Mouse (Mus musculus) ovary, postnatal 36 days (tissue): ENCODE measurements around the gene AW011738.

Experiments used
- DNase-seq: peaks from one replicate; pipeline ENCODE4 v3.0.0; 2022; ENCODE audit warnings: low spot score, mixed read lengths

AW011738 gene

DNA sequence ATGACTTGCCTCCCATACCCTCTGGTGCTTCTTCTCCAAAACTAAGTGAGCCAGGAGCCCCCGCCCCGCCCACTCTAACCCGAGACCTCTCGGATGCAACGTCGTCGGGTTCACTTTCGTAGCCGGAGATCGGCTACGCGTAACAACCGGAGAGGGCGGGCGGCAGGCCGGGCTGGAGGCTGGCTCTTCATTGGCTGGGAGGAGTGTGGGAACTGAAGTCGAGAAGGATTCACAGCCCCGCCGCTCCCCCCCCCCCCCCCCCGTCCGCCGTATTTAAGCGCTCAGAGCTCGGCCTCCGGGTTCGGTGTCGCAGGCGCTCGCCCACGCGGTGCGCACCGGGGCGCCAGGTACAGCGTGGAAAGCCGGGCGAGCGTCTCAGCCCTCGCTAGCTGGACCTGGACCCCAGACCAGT, at the start of gene AW011738:
TSS of gene AW011738 (plus strand) at position 304 of the 412 bp plus-strand sequence.
- peak; percentile 69 for DNase-seq

DNA sequence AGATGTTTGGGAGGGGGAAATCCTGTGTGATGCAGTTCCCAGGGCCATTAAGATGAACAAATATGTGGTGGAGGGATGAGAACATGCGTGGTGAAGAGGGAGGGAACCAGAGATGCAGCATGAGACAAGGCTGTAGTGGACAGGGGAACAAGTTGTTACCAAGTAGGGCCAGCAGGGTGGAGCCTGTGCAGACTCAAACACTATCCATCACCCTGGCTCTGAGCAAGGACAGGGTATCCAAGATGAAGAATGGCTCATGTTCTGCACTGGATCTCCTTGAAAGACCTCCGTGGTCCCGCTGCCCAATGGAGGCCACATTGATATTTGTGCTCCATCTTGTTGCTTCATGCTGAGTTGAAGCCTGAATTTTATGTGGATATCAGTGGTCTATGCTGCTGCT, 48.3 kb upstream of the AW011738 start:
- no peak for DNase-seq

DNA sequence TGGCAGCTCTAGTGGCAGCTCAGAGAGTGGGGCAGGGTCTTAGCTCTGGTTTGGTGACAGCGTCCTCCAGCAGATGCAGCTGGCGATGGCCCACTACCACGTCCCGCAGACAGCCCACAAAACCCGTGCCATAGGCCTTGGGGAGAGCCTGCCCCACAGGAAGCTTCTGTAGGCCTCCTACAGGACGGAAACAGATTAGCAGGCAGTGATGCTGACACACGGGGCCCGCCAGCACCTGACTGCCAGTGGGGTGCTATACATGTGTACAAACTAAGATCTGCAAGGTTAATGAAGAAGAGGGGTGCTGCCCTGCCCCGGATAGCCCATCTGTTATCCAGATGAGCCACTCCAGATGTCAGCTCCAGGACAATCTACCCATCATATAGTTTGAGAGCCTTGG, 36.6 kb upstream of the AW011738 start:
- DNase-seq, result no peak

DNA sequence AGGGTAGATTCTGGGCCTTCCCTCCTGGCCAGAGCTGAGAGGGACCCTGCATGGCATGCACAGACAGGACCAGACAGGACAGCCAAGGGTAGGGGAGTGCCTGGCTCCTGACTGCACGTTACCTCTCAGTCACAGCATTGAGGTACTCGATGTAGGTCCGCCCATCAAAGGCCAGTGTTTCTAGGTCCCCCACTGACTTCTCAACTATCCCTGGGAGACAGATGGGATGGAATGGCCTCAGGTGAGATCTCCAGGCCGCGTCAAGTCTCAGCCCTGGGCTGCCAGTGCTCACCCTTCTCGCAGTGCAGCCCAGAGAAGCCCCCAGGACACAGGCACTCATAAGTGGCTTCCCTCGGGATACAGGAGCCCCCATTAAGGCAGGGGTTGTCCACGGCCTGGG, 34.5 kb upstream of the AW011738 start:
- no peak for DNase-seq

DNA sequence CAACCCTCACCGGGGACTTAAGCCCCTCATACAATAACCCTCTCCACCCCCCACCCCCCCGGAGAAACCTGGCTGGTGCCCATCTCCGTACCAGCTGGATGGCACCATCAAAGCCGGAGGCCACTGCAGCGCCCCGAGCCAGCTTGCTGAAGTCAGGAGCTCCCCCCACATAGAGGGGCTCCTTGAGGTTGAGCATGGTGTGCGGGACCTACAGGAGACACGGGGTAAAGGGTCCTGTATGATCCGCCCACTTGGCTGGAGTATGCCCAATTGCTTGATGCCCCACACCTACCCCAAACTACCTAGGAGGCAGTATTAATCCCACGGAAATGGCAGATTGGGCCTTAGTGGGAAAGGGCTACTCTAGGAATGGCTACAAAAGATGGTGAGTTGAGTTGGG, 34.0 kb upstream of the AW011738 start:
- DNase-seq, result no peak

DNA sequence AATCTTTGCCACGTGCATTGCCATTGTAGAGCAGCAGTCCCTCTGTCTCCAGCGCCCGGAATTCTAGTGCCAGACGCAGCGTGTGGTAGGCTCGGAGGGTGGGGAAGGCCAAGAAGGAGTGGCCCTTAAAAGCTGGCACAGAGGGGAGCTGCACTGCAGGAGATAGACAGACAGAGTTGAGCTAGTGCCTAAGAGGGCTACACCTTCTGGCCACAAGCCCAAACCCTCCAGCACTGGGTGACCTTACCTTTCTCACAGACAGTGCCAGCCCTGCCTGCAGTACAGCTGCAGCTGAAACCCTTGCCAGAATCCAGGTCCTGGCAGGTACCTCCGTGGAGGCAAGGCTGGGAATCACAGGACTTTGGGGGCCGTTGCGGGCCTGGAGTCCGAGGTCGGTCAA, 31.3 kb upstream of the AW011738 start:
- no peak for DNase-seq

DNA sequence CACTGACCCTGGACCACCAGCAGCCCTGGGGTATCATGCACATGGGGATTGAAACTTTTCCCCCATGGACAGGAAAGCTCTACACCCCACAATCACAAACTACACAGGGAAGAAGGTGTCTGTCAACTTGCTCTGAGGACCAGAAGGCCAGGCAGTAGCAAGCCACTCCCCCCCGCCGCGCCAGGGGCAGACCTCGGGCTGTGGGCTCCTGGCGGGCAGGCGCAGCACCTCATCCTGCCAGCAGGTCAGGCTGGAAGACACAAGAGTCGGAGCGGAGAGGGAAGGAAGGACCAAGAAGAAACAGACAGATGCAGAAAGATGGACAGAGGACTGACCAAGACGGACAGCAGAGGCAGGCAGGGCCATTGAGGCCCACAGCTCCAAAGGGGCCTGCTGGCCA, 25.5 kb upstream of the AW011738 start:
- DNase-seq, result no peak

DNA sequence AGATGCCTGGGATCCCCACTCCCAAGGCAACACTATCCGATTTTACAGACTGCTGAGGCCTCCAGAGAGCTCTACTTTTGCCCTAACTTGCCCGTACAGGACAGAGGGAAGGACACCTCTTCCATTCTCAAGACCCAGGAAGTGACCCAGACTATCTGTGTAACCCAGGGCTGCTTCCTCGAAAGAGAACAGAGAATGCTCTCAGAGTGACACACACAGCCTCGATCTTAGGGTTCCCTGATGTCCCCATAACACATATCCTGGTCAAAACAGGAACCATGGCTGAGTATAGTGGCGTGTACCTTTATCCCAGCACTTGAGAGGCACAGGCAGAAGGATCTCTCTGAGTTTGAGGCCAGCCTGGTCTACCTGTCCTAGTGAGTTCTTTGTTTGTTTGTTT, 19.4 kb upstream of the AW011738 start:
- no peak for DNase-seq

DNA sequence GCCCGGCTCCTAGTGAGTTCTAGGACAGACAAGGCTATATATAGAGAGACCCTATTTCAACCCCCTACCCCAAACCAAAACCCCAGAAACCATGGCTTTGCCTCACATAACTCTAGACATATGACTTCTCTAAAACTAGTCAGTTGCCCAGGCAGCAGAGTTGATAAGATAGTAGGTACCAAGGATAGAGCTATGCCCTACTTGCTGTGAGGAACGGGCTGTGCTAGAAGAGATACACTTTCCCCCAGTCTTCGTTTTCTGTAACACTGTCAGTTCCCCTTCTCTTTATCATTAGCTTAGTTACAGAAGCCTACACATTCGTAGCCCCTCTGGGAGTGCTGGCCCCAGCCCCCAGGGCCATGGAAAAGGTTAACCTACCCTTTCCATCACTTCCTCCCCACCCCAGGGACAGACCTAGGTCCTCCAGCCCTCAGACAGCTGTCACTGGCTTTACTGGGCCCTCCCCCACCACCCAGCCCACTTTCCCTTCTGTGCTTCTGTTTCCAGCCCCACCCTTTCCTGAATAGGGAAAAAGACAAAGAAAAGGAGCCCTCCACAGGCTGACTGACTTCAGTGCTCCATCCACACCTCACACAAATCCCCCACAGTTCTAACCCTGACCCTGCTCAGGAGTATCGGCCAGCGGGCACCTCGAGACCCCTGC, 18.7 kb upstream of the AW011738 start:
- no peak for DNase-seq

DNA sequence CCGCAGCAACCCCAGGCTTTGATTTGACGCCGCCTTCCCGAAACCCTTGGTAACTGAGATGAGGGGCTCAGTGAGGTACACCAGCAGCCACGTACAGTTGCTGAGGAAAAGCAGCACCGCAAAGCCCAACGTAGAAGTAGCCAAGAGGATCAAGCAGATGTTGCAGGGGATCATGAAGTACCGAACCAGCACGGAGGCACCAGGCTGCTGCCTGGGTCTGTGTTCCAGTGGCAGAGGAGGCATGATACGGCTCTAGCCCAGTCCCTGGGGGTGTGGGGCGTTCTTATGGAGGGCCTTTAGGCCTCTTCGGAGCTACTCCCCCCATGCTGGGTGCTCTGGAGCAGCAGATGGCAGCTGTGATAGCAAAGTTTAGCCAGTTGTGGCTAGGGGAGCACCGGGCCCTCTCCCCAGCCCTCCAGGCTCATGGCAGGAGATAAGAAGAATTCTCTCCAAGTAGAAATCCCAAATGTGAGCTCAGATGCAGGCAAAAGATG, 17.6 kb upstream of the AW011738 start:
- no peak for DNase-seq

DNA sequence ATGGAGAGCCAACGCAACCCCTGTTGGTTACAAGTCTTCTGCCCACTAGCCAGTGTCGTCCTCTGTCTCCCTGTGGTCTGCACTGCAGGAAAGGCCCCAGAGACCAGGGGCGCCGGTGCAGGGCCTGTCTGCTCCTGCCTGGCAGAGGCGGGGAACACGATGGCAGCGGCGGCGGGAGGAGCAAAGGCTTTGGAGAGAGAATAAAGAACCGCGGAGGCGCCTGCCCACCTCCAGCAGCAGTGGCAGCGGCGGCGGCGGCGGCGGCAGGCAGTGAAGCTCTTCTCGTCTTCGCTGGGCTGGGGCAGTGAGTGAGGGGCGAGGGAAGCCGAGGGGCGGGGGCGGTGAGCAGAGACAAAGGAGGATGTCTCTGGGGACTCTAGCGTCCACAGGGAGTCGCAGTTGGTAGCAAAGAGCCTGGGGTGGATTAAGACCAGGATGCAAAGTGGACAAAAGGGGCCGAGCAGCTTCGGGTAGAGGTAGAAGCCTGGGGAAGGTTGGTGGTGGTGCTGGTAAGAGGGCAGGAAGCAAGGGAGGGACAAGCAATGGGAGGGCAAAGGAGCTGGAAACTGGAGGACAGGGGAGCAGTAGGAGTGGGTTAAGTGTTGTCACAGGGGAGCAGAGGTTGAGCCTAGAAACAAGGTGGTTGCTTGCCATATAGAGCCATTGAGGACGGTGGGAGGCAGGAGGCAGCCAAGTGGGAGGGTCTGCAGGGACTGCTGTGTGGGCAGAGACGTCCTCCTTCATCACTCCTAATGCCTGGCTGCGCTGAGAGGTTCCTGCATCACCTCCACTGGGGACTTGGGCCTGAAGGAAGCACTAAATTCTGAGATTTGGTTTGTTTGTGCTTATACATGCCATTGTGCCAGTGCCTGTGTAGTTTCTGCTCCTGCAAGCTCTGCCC, 16.9 kb upstream of the AW011738 start:
- peak; percentile 23 for DNase-seq

DNA sequence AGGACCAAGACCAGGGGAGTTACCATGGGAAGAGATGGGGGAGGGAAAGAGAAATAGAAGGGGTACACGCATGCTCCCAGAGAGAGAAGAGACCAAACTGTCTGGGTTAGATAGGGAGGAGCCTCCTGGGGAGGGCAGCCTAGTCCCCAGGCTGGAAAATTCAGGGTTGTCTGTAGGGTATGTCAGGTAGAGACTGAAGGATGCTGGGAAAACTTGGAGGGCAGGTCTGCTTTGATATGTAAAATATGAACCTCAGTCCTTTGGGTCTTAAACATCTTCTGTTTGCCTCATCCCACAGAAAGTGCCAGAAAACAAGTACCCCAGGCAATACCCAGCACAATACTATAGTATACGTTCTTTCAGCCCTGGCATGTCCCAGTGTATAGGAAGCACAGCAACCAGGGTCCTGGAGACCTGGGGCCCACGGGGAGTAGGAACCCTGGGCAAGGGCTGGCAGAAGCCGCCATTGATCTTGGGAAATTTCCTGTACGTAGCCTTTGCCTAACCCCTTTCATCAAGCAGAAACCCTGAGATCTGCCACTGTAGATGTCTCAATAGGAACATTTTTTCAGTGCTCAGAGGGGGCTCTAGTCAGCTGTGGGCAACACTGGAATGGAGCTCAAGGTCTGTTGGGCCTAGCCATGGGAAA, 14.8 kb upstream of the AW011738 start:
- no peak for DNase-seq

DNA sequence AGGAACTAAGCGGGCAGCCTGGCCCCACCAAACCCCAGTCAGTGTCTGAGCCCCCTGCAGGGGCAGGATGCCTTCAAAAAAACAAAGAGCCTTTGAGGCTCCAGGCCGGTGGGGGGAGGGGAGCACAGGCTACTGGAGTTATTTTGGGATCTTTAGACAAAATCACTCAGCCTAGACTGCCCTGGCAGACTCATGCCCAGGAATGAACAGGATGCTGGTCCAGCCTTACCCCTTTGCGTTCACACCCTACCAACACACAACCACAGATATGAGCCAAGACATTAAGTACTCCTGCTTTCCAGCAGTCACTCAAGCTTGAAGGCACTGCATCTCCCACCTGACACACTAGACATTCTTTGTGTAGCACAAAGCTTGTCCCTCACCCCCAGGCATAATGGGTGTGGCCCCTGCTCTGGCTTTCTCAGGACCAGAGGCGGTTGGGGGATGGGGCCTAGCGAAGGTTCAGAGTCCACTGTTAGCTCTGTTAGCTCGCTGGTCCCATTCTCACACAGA, 14.2 kb upstream of the AW011738 start:
- DNase-seq, result no peak

DNA sequence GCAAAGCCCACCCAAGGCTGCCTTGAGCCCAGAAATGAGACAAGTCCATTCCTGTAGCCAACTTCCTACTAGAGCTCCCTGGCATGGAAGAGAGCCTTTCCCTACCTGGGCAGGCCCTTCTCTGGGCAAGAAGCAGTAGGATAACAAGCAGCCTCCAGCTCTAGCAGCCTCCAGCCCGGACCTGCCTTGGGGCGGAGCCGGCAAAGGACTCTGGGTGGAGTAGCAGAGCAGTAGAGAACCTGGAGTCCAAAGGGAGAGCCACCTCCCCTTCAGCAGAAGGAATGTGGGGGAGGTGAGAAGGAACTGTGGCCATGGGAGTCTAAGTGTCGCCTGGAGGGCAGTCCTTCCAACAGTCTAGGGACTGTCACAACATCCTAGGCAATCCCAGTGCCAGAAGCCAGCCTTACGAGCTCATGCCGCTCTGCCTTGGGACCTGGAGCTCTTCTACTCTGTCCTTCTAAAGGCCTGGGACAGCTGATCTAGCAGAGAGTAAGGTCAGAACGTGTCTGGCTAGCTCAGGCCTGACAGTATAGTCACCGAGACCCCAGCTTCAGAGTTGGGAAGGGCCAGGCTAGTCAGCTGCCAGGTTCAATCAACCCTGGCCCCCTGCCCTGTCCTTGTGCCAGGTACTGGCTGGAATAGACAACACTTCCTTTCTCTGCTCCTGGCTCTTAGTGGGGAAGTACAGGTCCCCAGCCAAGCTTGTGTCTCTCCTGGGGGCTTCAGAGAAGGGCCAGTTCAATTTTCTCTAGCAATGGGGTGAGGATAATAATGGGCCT, 10.5 kb upstream of the AW011738 start:
- DNase-seq, result peak; percentile 45

DNA sequence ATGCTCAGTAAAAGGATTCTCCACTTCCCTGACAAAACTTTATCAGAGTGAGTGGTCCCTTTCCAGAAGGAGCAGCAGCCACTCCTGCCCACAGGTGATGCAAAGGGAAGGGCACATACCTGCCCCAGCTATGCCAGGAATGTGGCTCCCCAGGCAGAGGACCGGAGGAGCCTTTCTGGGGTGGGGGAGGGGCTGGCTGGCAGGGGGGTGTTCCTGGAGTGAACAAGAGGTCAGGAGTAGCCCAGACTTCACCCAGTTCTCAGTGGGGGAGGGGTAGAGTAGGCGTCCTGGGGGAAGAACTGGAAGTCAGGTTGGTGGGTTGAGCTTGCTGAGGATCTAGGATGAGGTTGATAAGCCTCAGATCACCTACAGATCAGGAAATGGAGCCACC, 9.9 kb upstream of the AW011738 start:
- no peak for DNase-seq

DNA sequence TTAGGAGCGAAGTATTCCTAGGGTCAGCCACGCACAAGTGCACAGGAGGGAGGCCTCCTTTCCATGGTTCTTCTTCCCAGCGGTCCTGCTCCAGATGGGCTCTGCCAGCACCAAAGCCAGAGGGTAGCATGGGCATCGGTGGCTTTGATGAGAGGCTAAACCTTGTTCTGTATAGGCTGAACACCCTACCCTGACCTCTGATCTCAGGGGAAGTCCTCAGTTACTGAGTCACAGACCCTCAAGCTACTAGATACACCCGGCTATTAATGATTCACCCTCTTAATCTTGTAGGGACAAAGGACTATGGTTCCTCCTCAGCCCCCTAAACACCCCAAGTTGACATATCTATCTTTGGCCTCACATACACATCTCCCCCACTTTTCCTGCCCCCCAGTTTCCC, 9.2 kb upstream of the AW011738 start:
- no peak for DNase-seq

DNA sequence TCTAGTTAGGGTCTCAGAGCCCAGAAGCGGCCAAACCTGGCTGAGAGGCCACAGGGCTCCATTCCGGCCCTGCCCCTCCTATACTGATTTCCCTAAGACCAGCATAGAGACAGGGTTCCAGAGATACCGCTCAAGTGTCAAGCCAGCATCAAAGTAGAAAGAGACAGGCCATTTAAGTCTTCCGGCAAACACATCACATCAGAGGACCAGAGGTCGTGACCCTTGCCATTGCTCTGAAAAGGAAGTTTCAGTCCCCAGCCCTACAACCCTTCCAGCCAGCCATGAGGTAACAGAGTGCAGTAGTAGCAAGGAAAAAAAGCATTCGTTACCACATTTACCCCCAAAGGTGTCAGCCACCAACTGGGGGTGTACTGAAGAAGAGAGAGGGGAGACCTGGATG, 8.8 kb upstream of the AW011738 start:
- DNase-seq, result no peak

DNA sequence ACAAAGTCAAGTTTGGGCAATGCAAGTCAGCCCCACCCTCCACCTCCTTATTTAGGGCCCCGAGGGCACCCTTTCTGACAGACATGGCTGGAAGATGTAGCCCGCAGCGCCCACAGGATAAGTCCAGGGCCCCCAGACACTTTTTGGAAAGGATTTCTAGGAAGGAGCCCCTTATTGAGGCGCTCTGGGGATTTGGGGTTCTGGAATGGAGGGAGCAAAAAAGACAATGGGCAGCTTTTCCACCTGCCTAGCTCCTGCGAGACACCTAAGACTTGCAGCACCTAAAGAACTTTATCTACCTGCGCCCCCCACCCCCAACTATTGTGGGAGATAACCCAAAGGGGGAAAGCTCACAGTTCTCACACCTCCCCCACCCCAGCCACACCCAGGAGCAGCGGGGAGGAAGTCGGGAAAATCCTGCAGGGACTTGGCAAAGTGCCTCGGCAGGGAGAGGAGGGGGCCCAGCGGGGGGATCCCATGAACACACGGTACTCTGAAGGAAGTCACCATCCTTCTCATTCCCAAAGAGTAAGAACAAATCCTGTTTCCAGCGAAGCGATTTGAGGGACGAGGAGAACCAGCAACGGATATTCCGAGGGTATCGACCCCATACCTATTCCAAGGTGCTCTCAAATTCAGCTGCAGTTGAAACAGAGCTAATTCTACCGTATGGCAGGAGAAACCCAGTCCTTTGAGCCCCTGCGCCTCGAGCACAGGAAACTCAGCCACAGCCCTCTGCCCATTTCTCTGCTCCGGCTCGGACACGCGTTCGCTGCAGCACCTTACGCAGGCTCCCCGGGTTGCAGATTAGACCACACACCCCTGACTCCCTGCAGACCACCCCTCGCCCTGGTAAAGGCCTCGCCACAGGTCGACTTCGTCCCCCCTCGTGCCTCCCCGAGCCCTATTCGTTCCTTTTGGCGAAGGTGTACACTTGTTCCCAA, 6.9 kb upstream of the AW011738 start:
- peak; percentile 36 for DNase-seq

DNA sequence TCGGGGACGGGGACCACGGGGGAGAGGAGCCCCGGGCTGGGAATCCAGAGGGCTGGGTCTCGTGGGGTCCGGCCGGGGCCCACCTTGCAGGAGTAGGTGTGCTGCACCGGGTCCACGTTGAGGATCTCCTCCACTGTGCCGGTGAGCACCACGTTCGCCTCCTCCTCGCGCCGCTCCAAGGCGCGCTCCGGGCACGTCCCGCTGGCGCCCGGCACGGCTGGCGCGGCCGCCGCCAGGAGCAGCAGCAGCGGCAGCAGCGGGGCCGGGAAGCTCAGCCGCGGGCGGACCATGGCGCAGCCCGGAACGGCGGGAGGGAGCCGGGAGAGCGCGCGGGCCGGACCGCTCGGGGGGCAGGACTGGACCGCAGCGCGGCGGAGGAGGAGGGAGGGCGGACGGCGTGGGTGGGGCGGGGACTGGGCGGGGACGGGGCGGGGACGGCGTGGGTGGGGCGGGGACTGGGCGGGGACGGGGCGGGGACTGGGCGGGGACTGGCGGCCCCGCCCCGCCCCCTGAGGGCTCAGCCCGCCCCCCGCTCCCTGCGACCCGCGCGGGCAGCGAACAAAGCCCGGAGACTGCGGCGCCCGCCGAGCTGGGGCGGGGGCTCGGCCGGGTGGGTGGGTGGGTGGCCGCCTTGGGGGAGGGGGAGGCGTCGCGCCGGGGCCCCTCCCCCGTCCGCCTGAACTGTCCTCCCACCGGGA, 5.8 kb upstream of the AW011738 start, which contains the start of gene Agrn:
TSS of gene Agrn (minus strand) at position 358 of the 698 bp plus-strand sequence.
- peak; percentile 80 for DNase-seq

DNA sequence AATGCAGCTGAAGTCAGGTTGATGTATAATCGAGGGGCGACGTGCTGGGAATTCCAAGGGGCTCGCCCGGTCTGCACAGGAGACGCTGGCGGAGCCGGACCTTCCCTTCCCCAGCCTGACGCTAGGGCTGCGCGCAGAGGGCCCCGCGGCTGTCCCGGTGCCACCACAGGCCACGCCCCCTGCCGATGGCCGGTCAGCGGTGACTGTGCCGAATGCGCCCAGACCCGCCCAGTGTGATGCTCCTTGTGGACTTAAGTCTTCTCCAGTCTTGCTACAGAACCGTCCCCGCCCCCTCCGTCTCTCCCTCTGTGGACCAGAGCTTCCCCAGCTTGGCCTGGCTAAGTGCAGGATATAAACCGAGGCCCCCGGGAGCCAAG, 5.3 kb upstream of the AW011738 start:
- DNase-seq, result peak; percentile 86
